Mouse (Mus musculus) CH12.LX (cell line): ENCODE data around the gene D11Wsu47e. TPM values are rescaled to one million over a fixed set of nuclear protein-coding genes. Genes with fewer than 3 reads are reported as not detected.
A peak's percentile ranks its signal among the peaks of the same experiment; 100 is the strongest.

Experiments used
- DNase-seq: peaks from one replicate; pipeline ENCODE4 v3.0.0-alpha.2; 2013; ENCODE audit errors: extremely low read depth
- H3K27ac ChIP-seq: 2 replicates; pipeline ENCODE4 v1.5.1; 2012; ENCODE audit warnings: low read depth, mild to moderate bottlenecking, control low read depth, moderate library complexity; ENCODE audit not compliant: insufficient read depth
- H3K27me3 ChIP-seq: replicated peaks from 2 replicates; pipeline ENCODE3; 2012; ENCODE audit warnings: inconsistent platforms
- H3K36me3 ChIP-seq, 2 experiments: replicated peaks in 1 of 2; 2 replicates each; pipeline versions ENCODE3 to v1.6.1; 2012; ENCODE audit warnings: inconsistent platforms in 1 of 2, low read length in 1 of 2, mild to moderate bottlenecking in 1 of 2, mixed read lengths in 1 of 2, moderate library complexity in 1 of 2; ENCODE audit not compliant: control insufficient read depth in 1 of 2, insufficient read depth in 1 of 2
- H3K4me1 ChIP-seq, 2 experiments: 2 replicates each; pipeline ENCODE4 v1.6.1; 2012; ENCODE audit warnings: inconsistent platforms in 1 of 2, moderate library complexity in 1 of 2; ENCODE audit not compliant: insufficient read depth in 2 of 2, control insufficient read depth in 1 of 2
- H3K4me2 ChIP-seq: 2 replicates; pipeline ENCODE4 v1.6.1; 2012; ENCODE audit warnings: low read depth, mild to moderate bottlenecking, control low read depth; ENCODE audit not compliant: poor library complexity, insufficient read depth, severe bottlenecking
- H3K4me3 ChIP-seq, 3 experiments: fragments of 150-350 bp in 1 of 3; sonication (generic) in 1 of 3; replicated peaks in 1 of 3; 2 replicates each; pipeline versions ENCODE3 to v1.5.1; 2011 to 2012; ENCODE audit warnings: low read depth in 2 of 3, low read length in 2 of 3, mild to moderate bottlenecking in 2 of 3, moderate library complexity in 2 of 3, control low read depth in 1 of 3, improper control_type of control experiment in 1 of 3, inconsistent platforms in 1 of 3, mixed read lengths in 1 of 3; ENCODE audit not compliant: poor library complexity in 1 of 3
- H3K79me2 ChIP-seq: replicated peaks from 2 replicates; pipeline ENCODE4 v1.6.1; 2012; ENCODE audit warnings: mild to moderate bottlenecking, moderate library complexity; ENCODE audit not compliant: control insufficient read depth, poor library complexity, insufficient read depth, severe bottlenecking; ENCODE audit errors: extremely low read depth
- H3K9ac ChIP-seq: 2 replicates; pipeline ENCODE4 v1.6.1; 2012; ENCODE audit warnings: low read depth, mild to moderate bottlenecking, control low read depth, moderate library complexity; ENCODE audit not compliant: insufficient read depth
- H3K9me3 ChIP-seq: replicated peaks from 2 replicates; pipeline ENCODE3; 2012; ENCODE audit warnings: low read length, inconsistent platforms, mixed read lengths
- BHLHE40 ChIP-seq: IDR thresholded peaks from 2 replicates; pipeline ENCODE4 v1.6.1; 2011; ENCODE audit warnings: mild to moderate bottlenecking, low read depth, low read length, improper control_type of control experiment
- CHD1 ChIP-seq: IDR thresholded peaks from 2 replicates; pipeline ENCODE4 v1.6.1; 2012; ENCODE audit warnings: low read depth, low read length, improper control_type of control experiment, inconsistent platforms
- CHD2 ChIP-seq: IDR thresholded peaks from 2 replicates; pipeline ENCODE4 v1.6.1; 2011; ENCODE audit warnings: low read length, improper control_type of control experiment
- CTCF ChIP-seq, 2 experiments: IDR thresholded peaks in 1 of 2; conservative IDR thresholded peaks in 1 of 2; 2 replicates each; pipeline ENCODE4 v1.5.1; 2011 to 2012; ENCODE audit warnings: low read depth in 2 of 2, low read length in 2 of 2, improper control_type of control experiment in 1 of 2, inconsistent platforms in 1 of 2, mild to moderate bottlenecking in 1 of 2, moderate library complexity in 1 of 2
- E2F4 ChIP-seq: IDR thresholded peaks from 2 replicates; pipeline ENCODE4 v1.6.1; 2011; ENCODE audit warnings: low read depth, low read length, improper control_type of control experiment; ENCODE audit not compliant: insufficient replicate concordance
- ELF1 ChIP-seq: IDR thresholded peaks from 2 replicates; pipeline ENCODE4 v1.6.1; 2014; ENCODE audit warnings: low read depth, mild to moderate bottlenecking, inconsistent platforms, low read length, improper control_type of control experiment
- EP300 ChIP-seq: IDR thresholded peaks from 2 replicates; pipeline ENCODE4 v1.6.1; 2011; ENCODE audit warnings: low read length, improper control_type of control experiment
- ETS1 ChIP-seq: conservative IDR thresholded peaks from 2 replicates; pipeline ENCODE4 v1.6.1; 2012; ENCODE audit warnings: low read depth, mild to moderate bottlenecking, inconsistent platforms, low read length, improper control_type of control experiment, moderate library complexity
- GABPA ChIP-seq: IDR thresholded peaks from 2 replicates; pipeline ENCODE4 v1.6.1; 2012; ENCODE audit warnings: low read depth, low read length, improper control_type of control experiment, inconsistent platforms; ENCODE audit not compliant: insufficient replicate concordance
- HCFC1 ChIP-seq: IDR thresholded peaks from 2 replicates; pipeline ENCODE4 v1.6.1; 2012; ENCODE audit warnings: low read depth, mild to moderate bottlenecking, inconsistent platforms, low read length, improper control_type of control experiment
- IRF4 ChIP-seq: IDR thresholded peaks from 2 replicates; pipeline ENCODE4 v1.6.1; 2014; ENCODE audit warnings: low read depth, mild to moderate bottlenecking, inconsistent platforms, low read length, improper control_type of control experiment
- JUN ChIP-seq: IDR thresholded peaks from 2 replicates; pipeline ENCODE4 v1.6.1; 2011; ENCODE audit warnings: low read depth, mild to moderate bottlenecking, low read length, improper control_type of control experiment, moderate library complexity; ENCODE audit not compliant: insufficient read depth
- JUND ChIP-seq: conservative IDR thresholded peaks from 2 replicates; pipeline ENCODE4 v1.6.1; 2011; ENCODE audit warnings: low read depth, low read length, improper control_type of control experiment
- KAT2A ChIP-seq: IDR thresholded peaks from 2 replicates; pipeline ENCODE4 v1.6.1; 2012; ENCODE audit warnings: low read length, improper control_type of control experiment, inconsistent platforms; ENCODE audit not compliant: insufficient replicate concordance
- MAFK ChIP-seq: IDR thresholded peaks from 2 replicates; pipeline ENCODE4 v1.6.1; 2011; ENCODE audit warnings: low read length, improper control_type of control experiment; ENCODE audit not compliant: insufficient replicate concordance
- MAX ChIP-seq: IDR thresholded peaks from 2 replicates; pipeline ENCODE4 v1.6.1; 2011; ENCODE audit warnings: low read length, improper control_type of control experiment
- MAZ ChIP-seq: IDR thresholded peaks from 2 replicates; pipeline ENCODE4 v1.6.1; 2012; ENCODE audit warnings: low read depth, mild to moderate bottlenecking, inconsistent platforms, low read length, improper control_type of control experiment, moderate library complexity
- MEF2A ChIP-seq: IDR thresholded peaks from 2 replicates; pipeline ENCODE4 v1.6.1; 2014; ENCODE audit warnings: low read depth, mild to moderate bottlenecking, inconsistent platforms, low read length, improper control_type of control experiment, borderline replicate concordance
- MXI1 ChIP-seq: IDR thresholded peaks from 2 replicates; pipeline ENCODE4 v1.6.1; 2011; ENCODE audit warnings: mild to moderate bottlenecking, low read depth, low read length, improper control_type of control experiment
- MYC ChIP-seq: IDR thresholded peaks from 2 replicates; pipeline ENCODE4 v1.6.1; 2011; ENCODE audit warnings: low read depth, mild to moderate bottlenecking, improper control_type of control experiment, low read length
- NELFE ChIP-seq: IDR thresholded peaks from 2 replicates; pipeline ENCODE4 v1.6.1; 2011; ENCODE audit warnings: low read depth, low read length, improper control_type of control experiment
- NRF1 ChIP-seq: IDR thresholded peaks from 2 replicates; pipeline ENCODE4 v1.6.1; 2014; ENCODE audit warnings: low read depth, mild to moderate bottlenecking, inconsistent platforms, low read length, improper control_type of control experiment, moderate library complexity
- PAX5 ChIP-seq: IDR thresholded peaks from 2 replicates; pipeline ENCODE4 v1.6.1; 2012; ENCODE audit warnings: low read length, inconsistent platforms, mixed read lengths
- POLR2A ChIP-seq: IDR thresholded peaks from 2 replicates; pipeline ENCODE4 v1.6.1; 2011; ENCODE audit warnings: low read depth, mild to moderate bottlenecking, improper control_type of control experiment, low read length
- POLR2AphosphoS2 ChIP-seq: IDR thresholded peaks from 2 replicates; pipeline ENCODE4 v1.6.1; 2011; ENCODE audit warnings: low read depth, low read length, improper control_type of control experiment
- RAD21 ChIP-seq: IDR thresholded peaks from 2 replicates; pipeline ENCODE4 v1.6.1; 2011; ENCODE audit warnings: low read depth, mild to moderate bottlenecking, low read length, improper control_type of control experiment, moderate library complexity
- RCOR1 ChIP-seq: conservative IDR thresholded peaks from 2 replicates; pipeline ENCODE4 v1.6.1; 2012; ENCODE audit warnings: low read depth, mild to moderate bottlenecking, inconsistent platforms, low read length, improper control_type of control experiment
- SIN3A ChIP-seq: IDR thresholded peaks from 2 replicates; pipeline ENCODE4 v1.6.1; 2012; ENCODE audit warnings: low read length, improper control_type of control experiment, inconsistent platforms
- SMC3 ChIP-seq: IDR thresholded peaks from 2 replicates; pipeline ENCODE4 v1.6.1; 2011; ENCODE audit warnings: low read depth, low read length, improper control_type of control experiment
- TBP ChIP-seq: conservative IDR thresholded peaks from 2 replicates; pipeline ENCODE4 v1.6.1; 2011; ENCODE audit warnings: low read depth, low read length, improper control_type of control experiment
- TCF12 ChIP-seq: IDR thresholded peaks from 2 replicates; pipeline ENCODE4 v1.6.1; 2014; ENCODE audit warnings: low read depth, mild to moderate bottlenecking, inconsistent platforms, low read length, improper control_type of control experiment
- UBTF ChIP-seq: IDR thresholded peaks from 2 replicates; pipeline ENCODE4 v1.6.1; 2012; ENCODE audit warnings: low read depth, mild to moderate bottlenecking, inconsistent platforms, low read length, improper control_type of control experiment, moderate library complexity
- USF1 ChIP-seq: IDR thresholded peaks from 2 replicates; pipeline ENCODE4 v1.6.1; 2014; ENCODE audit warnings: low read depth, mild to moderate bottlenecking, inconsistent platforms, low read length, improper control_type of control experiment
- USF2 ChIP-seq: conservative IDR thresholded peaks from 2 replicates; pipeline ENCODE4 v1.6.1; 2011; ENCODE audit warnings: low read depth, low read length, improper control_type of control experiment
- ZC3H11A ChIP-seq: IDR thresholded peaks from 2 replicates; pipeline ENCODE4 v1.6.1; 2012; ENCODE audit warnings: low read depth, mild to moderate bottlenecking, inconsistent platforms, low read length, improper control_type of control experiment
- ZKSCAN1 ChIP-seq: IDR thresholded peaks from 2 replicates; pipeline ENCODE4 v1.6.1; 2012; ENCODE audit warnings: low read depth, inconsistent platforms, low read length, improper control_type of control experiment, borderline replicate concordance
- ZMIZ1 ChIP-seq: IDR thresholded peaks from 2 replicates; pipeline ENCODE4 v1.6.1; 2012; ENCODE audit warnings: low read depth, mild to moderate bottlenecking, inconsistent platforms, low read length, improper control_type of control experiment
- ZNF384 ChIP-seq: IDR thresholded peaks from 2 replicates; pipeline ENCODE4 v1.6.1; 2012; ENCODE audit warnings: low read depth, low read length, improper control_type of control experiment, inconsistent platforms
- dilution Hi-C: fragments of 300-500 bp; cut with MboI; formaldehyde crosslinking; loops from 2 replicates; pipeline ENCODE4 v1.14.3; 2020; ENCODE audit warnings: low sequenced_read_pairs; ENCODE audit not compliant: extremely low pct_unique_long_range_greater_than_20kb, extremely low pct_ligation_motif_present
- in situ Hi-C: fragments of 300-500 bp; cut with MboI; formaldehyde crosslinking; loops from 3 replicates; pipeline ENCODE4 v1.14.3; 2019; ENCODE audit warnings: low sequenced_read_pairs, low pct_ligation_motif_present, low pct_unique_long_range_greater_than_20kb, mixed read lengths
- polyA plus RNA-seq: library from polyadenylated mRNA; unstranded; fragments of >175 nt; gene quantifications from 2 replicates; pipeline ENCODE4 v1.2.1, GENCODE M21; 2012; ENCODE audit warnings: low read depth; ENCODE audit not compliant: insufficient read length
- total RNA-seq, 2 experiments: library from RNA; depleted of rRNA; stranded (reverse); fragments of 300-350 nt in 1 of 2; fragments of >200 nt in 1 of 2; gene quantifications; 2 replicates each; pipeline ENCODE4 v1.2.3; 2012 to 2014

D11Wsu47e gene
- 25.1 and 30.1 TPM in 2 replicates for total RNA-seq (2012; rRNA removed)
- 25.6 and 29.6 TPM in 2 replicates for total RNA-seq (2014; rRNA removed)
- 24.7 and 26.2 TPM in 2 replicates for polyA plus RNA-seq

GRCm38 (mm10) chr11:113683957-113684706, at the start of gene D11Wsu47e, which contains the start of gene Fam104a:
Gene D11Wsu47e, plus strand, starts transcription at chr11:113684412.
Gene Fam104a, minus strand, starts transcription at chr11:113684155.
- Histone ChIP-seq H3K9me3 (no peaks in the 10 kb centered on the region), H3K4me1 (peaks cover 7 to 51% of the 10 kb centered on the region in 2 experiments), H3K4me2 (peak within 1 kb of the TSS; percentile 96), H3K36me3 (peaks cover 16 to 39% of the 10 kb centered on the region in 2 experiments), H3K4me3 (peak within 1 kb of the TSS; percentile 84 to 99 (median 99)), H3K27ac (peak within 1 kb of the TSS; percentile 81), H3K9ac (peak within 1 kb of the TSS; percentile 95), H3K79me2 (peaks cover 75% of the 10 kb centered on the region)
- peak; percentile 96 for DNase-seq
- dilution Hi-C loops (no loop called here), in situ Hi-C loops (no loop called here)
- TF ChIP-seq ETS1 (no peak), NELFE (peak; percentile 67), BHLHE40 (peak; percentile 76), MYC (peak; percentile 79; the same call in 1 of the 2 replicates), USF2 (no peak), MXI1 (peak; percentile 92; the same call in 1 of the 2 replicates), ZKSCAN1 (no peak), IRF4 (peak; percentile 63), TCF12 (peak; percentile 76), MAZ (no peak), GABPA (no peak), NRF1 (peak; percentile 96), PAX5 (no peak), POLR2A (peak; percentile 80), SMC3 (no peak), USF1 (no peak), ZMIZ1 (no peak; the same call in 1 of the 2 replicates), UBTF (no peak), MEF2A (peak; percentile 52), CHD1 (no peak), EP300 (no peak), E2F4 (no peak), KAT2A (peak; percentile 81; the same call in 1 of the 2 replicates), HCFC1 (peak; percentile 87), SIN3A (no peak; the same call in none of the 2 replicates), ZNF384 (no peak), TBP (peak; percentile 83; the same call in 1 of the 2 replicates), ELF1 (peak; percentile 97), JUND (no peak), ZC3H11A (no peak), MAX (peak; percentile 100), MAFK (no peak), RAD21 (no peak), CTCF (conservative IDR thresholded peaks at IDR 0.05 in 1 of 2, IDR thresholded peaks at IDR 0.05 in 1 of 2; ENCODE audit: low read depth in 2 of 2, low read length in 2 of 2) (peak in 1 of 2 experiments; percentile 23; a peak in 1 of 4 replicates), POLR2AphosphoS2 (peak; percentile 76; the same call in 1 of the 2 replicates), RCOR1 (peak; percentile 12; the same call in 1 of the 2 replicates), JUN (no peak), CHD2 (no peak)
- TF ChIP-seq, all 38 proteins: peak for 17
- no peaks in the 10 kb centered on the region for H3K27me3 ChIP-seq
